Mouse (Mus musculus): ENCODE measurements around the gene Mterf4. TPM values are rescaled to one million over a fixed set of nuclear protein-coding genes. Genes with fewer than 3 reads are reported as not detected.

Mterf4 gene
- total RNA-seq, 4 experiments from 2014 or later: 20.7 to 25.8 (median 22.0) TPM

DNA sequence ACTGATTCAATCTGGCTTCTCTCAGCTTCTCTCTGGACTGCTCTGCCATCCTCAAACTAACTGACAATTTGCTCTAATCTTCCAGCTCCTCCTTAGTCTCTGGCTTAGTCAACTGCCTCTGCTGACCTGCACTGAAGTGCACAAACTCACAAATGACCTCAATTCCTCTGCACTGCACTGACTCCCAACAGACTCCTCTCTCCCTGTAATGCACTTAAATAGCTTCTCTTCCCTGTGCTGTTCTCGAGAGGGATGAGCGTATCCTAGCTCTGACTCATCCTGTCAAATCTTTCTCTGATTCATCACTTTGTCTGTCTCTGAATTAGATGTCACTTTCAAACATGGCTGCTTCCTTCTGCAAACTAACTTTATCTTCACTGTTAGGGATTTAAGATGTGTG is 37.5 kb downstream of the Mterf4 start:
- no peak for DNase-seq (ENCODE audit: low spot score in 2 of 2)

DNA sequence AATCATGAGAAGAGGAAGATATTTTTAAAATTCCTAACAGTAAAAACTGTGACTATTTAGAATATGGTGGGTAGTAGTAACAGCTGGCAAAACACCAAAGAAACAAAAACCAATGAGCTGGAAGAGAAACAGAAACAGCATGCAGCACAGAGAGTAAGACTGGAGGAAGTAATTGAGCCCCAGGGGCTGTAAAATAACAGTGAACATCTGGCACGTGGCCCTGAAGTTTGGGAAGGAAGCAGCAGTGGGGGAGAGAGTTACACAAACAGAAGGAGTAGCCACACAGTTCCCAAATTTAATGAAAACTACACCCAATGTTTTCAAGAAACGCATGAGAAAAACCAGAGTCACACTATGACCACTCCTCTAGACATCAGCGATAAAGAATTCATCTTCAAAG is 38.5 kb downstream of the Mterf4 start:
- no peak for DNase-seq (ENCODE audit: low spot score in 2 of 2)

DNA sequence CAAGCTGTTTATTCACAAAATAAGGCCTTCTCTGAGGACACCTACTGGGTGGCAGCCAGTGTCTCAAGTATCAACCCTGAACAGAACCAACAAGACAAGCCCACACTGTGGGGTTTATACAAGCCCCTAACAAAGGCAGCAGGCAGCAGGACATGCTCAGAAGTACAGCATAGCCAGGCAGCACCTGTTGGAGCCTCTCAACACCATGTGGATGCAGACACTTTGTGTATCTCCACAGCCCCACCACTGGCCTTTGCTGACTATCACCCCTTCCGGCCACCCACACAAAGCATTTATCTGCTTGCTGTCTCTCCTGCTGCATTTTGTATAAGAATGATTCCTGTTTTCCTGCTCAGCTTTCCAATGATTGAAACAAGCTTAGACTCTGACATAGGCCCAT is 48.2 kb downstream of the Mterf4 start:
- DNase-seq (ENCODE audit: low spot score in 2 of 2): no peak

DNA sequence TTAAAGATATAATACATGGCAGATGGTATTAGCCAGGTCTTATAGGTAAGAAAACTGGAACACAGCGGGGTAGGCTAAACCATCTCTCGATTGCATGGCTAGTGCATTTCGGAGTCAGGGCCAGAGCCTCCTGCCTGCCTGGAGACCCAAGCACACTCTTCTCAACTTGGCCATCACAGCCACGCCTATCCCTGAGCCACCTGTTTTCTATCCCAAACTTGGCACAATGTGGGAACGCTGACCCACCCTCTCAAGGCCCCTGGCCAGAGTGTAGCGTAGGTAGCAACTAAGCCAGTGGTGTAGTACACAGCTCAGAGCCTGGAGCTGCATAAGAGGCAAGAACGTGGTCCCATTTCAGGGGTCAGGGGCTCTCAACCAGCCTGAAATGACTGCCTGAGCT is 50.0 kb downstream of the Mterf4 start:
- no peak for DNase-seq (ENCODE audit: low spot score in 2 of 2)

DNA sequence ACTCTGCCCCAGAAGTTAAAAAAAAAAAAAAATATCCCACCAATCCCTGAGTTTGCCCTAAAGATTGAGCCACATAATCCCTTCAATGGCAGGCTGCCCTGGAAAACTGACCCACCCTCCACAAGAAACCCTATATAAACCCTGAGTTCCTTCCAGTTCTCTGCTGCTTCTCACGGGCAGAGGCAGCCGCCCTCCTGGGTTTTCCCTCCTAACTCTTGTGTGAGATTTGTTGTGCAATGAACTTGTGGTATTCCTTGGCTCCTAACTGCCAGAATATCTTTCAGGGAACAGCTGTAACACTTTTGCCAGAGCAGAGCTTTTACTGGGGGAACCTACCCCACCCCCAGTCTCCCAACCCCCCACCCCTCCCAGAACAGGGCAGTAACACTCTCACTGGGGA is 53.1 kb downstream of the Mterf4 start:
- no peak for DNase-seq (ENCODE audit: low spot score in 2 of 2)

Small RNA genes lying within 50 kb of the gene (microRNA-seq; reads per million reads assigned to microRNA genes)
- gene Mir6345 (0 reads per million in 2 experiments), gene Mir6901 (0 reads per million in 2 experiments), gene Mir6902 (0 reads per million in 2 experiments)

Other genes with a start within 250 kb of the Mterf4 start
- 100 to 1,000 TPM; 681 to 718 (median 697) TPM for gene Kif1a, start 204.0 kb downstream of the Mterf4 start, total RNA-seq (2022)
- not detected for gene Agxt, start 170.7 kb downstream of the Mterf4 start, total RNA-seq (2022)
- not detected for gene 2310007B03Rik, start 145.0 kb downstream of the Mterf4 start, total RNA-seq (2022)
- gene Crocc2, start 137.2 kb downstream of the Mterf4 start, total RNA-seq (2022): under 1 TPM; 0.27 to 0.72 (median 0.37) TPM
- gene Sned1, start 70.1 kb downstream of the Mterf4 start, total RNA-seq (2022): 10 to 100 TPM in 3 of 4 experiments, 1 to 10 TPM in 1; 9.9 to 13.5 (median 12.4) TPM
- 10 to 100 TPM; 75.5 to 85.2 (median 78.7) TPM for gene Ppp1r7, start 36.9 kb upstream of the Mterf4 start, total RNA-seq (2022)
- 1 to 10 TPM; 3.7 to 9.8 (median 4.4) TPM for gene Pask, start 37.6 kb upstream of the Mterf4 start, total RNA-seq (2022)
- under 1 TPM in 2 of 4 experiments, not detected in 2; 0.76 to 0.80 TPM for gene Ano7, start 68.0 kb upstream of the Mterf4 start, total RNA-seq (2022)
- gene Hdlbp, start 172.9 kb upstream of the Mterf4 start, total RNA-seq (2022): 100 to 1,000 TPM; 144 to 186 (median 160) TPM
- gene Farp2, start 206.2 kb upstream of the Mterf4 start, total RNA-seq (2022): 10 to 100 TPM; 12.2 to 14.6 (median 13.8) TPM